Mouse (Mus musculus) adrenal gland, adult 8-10 months (tissue): ENCODE results near the gene Rras2. TPM values are rescaled to one million over a fixed set of nuclear protein-coding genes. Genes with fewer than 3 reads are reported as not detected.
A peak's percentile ranks its signal among the peaks of the same experiment; 100 is the strongest.

ENCODE experiments used
- DNase-seq: peaks from one replicate; pipeline ENCODE4 v3.0.0; 2022
- total RNA-seq, 4 experiments: library from RNA; stranded (reverse); gene quantifications; 2 replicates each; pipeline ENCODE4 v1.2.4; 2022

The Rras2 gene
- total RNA-seq = 10 to 100 TPM; 18.2 to 35.7 (median 28.5) TPM

- DNase-seq = peak; percentile 82
Observed at GRCm38 (mm10) chr7:114117444-114117905, at the start of gene Rras2. Rras2 (minus strand) TSS chr7:114117781.

GRCm38 (mm10) chr7:114162975-114163374, 45.4 kb upstream of the Rras2 start:
- no peak for DNase-seq

- no peak for DNase-seq
Observed at GRCm38 (mm10) chr7:114161101-114161500, 43.5 kb upstream of the Rras2 start.

- DNase-seq = no peak
Observed at GRCm38 (mm10) chr7:114157716-114158278, 40.2 kb upstream of the Rras2 start.

- DNase-seq = no peak
Observed at GRCm38 (mm10) chr7:114156364-114156763, 38.8 kb upstream of the Rras2 start.

- DNase-seq = peak; percentile 23
Observed at GRCm38 (mm10) chr7:114155053-114155865, 37.7 kb upstream of the Rras2 start.

- no peak for DNase-seq
Observed at GRCm38 (mm10) chr7:114151036-114151780, 33.6 kb upstream of the Rras2 start.

GRCm38 (mm10) chr7:114149564-114149963, 32.0 kb upstream of the Rras2 start:
- DNase-seq = no peak

GRCm38 (mm10) chr7:114149135-114149534, 31.6 kb upstream of the Rras2 start:
- DNase-seq = peak; percentile 8

- DNase-seq = no peak
Observed at GRCm38 (mm10) chr7:114145841-114146240, 28.3 kb upstream of the Rras2 start.

- DNase-seq = no peak
Observed at GRCm38 (mm10) chr7:114142151-114142798, 24.7 kb upstream of the Rras2 start.

GRCm38 (mm10) chr7:114140026-114140425, 22.4 kb upstream of the Rras2 start:
- no peak for DNase-seq

GRCm38 (mm10) chr7:114139400-114139799, 21.8 kb upstream of the Rras2 start:
- DNase-seq = no peak

GRCm38 (mm10) chr7:114138261-114138660, 20.7 kb upstream of the Rras2 start:
- no peak for DNase-seq

- DNase-seq = no peak
Observed at GRCm38 (mm10) chr7:114135166-114135565, 17.6 kb upstream of the Rras2 start.

GRCm38 (mm10) chr7:114133957-114134356, 16.4 kb upstream of the Rras2 start:
- DNase-seq = no peak

- DNase-seq = no peak
Observed at GRCm38 (mm10) chr7:114132316-114132715, 14.7 kb upstream of the Rras2 start.

GRCm38 (mm10) chr7:114129281-114129680, 11.7 kb upstream of the Rras2 start:
- no peak for DNase-seq

- DNase-seq = no peak
Observed at GRCm38 (mm10) chr7:114118180-114118579, 599 bp upstream of the Rras2 start.

GRCm38 (mm10) chr7:114116711-114117351, 750 bp downstream of the Rras2 start:
- DNase-seq = peak; percentile 58

- no peak for DNase-seq
Observed at GRCm38 (mm10) chr7:114115961-114116360, 1.6 kb downstream of the Rras2 start.

GRCm38 (mm10) chr7:114114976-114115375, 2.6 kb downstream of the Rras2 start:
- no peak for DNase-seq
